Mouse (Mus musculus): Measurements from ENCODE around the gene Spaca4. TPM values are rescaled to one million over a fixed set of nuclear protein-coding genes. Genes with fewer than 3 reads are reported as not detected.
A peak's percentile ranks its signal among the peaks of the same experiment; 100 is the strongest.

Spaca4 gene
- polyA plus RNA-seq, 1 experiment from 2014 or later = not detected

GRCm38 (mm10) chr7:45715090-45715708 is 10.4 kb downstream of the Spaca4 start, which contains the start of gene Rpl18:
Rpl18 (plus strand) TSS chr7:45715457.
- Histone ChIP-seq H3K4me2 (ENCODE audit: low read depth, low read length) (peak within 1 kb of the TSS; percentile 85), H3K9ac (replicated peaks; ENCODE audit: low read length) (peak within 1 kb of the TSS; percentile 65), H3K9me3 (replicated peaks; ENCODE audit: control insufficient read depth, low read length) (no peaks in the 10 kb centered on the region), H3K36me3 (replicated peaks; ENCODE audit: control insufficient read depth, insufficient read depth, low read depth, low read length) (peaks cover 17% of the 10 kb centered on the region), H3K4me1 (ENCODE audit: control insufficient read depth, insufficient read depth, low read length) (peaks cover 10% of the 10 kb centered on the region), H3K4me3 (ENCODE audit: low read depth, low read length) (peak within 1 kb of the TSS; percentile 67), H3K27ac (replicated peaks; ENCODE audit: low read depth, low read length) (no peak within 1 kb of the TSS), H3K27me3 (ENCODE audit: control insufficient read depth, insufficient read depth, low read length) (no peaks in the 10 kb centered on the region)
- 8% methylated on average over 34 of the region's 34 CpGs for WGBS
- ATAC-seq (replicated peaks; ENCODE audit: insufficient number of reproducible peaks, low FRiP score, low TSS enrichment, low read depth) = peak; percentile 86
- peak; percentile 98 for DNase-seq (ENCODE audit: low spot score)

- ATAC-seq (replicated peaks; ENCODE audit: insufficient number of reproducible peaks, low FRiP score, low TSS enrichment, low read depth) = no peak; the same call in none of the 2 replicates
- Histone ChIP-seq H3K4me1 (ENCODE audit: control insufficient read depth, insufficient read depth, low read length) (peaks cover 10% of the 10 kb centered on the region), H3K27me3 (ENCODE audit: control insufficient read depth, insufficient read depth, low read length) (no peaks in the 10 kb centered on the region), H3K36me3 (replicated peaks; ENCODE audit: control insufficient read depth, insufficient read depth, low read depth, low read length) (peaks cover 13% of the 10 kb centered on the region), H3K9me3 (replicated peaks; ENCODE audit: control insufficient read depth, low read length) (no peaks in the 10 kb centered on the region), H3K4me2 (ENCODE audit: low read depth, low read length) (peak overlapping the region; percentile 85), H3K4me3 (ENCODE audit: low read depth, low read length) (peak overlapping the region; percentile 67), H3K27ac (replicated peaks; ENCODE audit: low read depth, low read length) (no peak overlapping the region), H3K9ac (replicated peaks; ENCODE audit: low read length) (peak overlapping the region; percentile 65)
- WGBS = 8% methylated on average over 14 of the region's 14 CpGs
- DNase-seq (ENCODE audit: low spot score) = no peak
Measured at GRCm38 (mm10) chr7:45714630-45715089, 11.0 kb downstream of the Spaca4 start.

GRCm38 (mm10) chr7:45713881-45714520 is 11.6 kb downstream of the Spaca4 start:
- 89% methylated on average over 6 of the region's 6 CpGs for WGBS
- Histone ChIP-seq H3K9ac (replicated peaks; ENCODE audit: low read length) (peak overlapping the region; percentile 28), H3K36me3 (replicated peaks; ENCODE audit: control insufficient read depth, insufficient read depth, low read depth, low read length) (peaks cover 11% of the 10 kb centered on the region), H3K4me3 (ENCODE audit: low read depth, low read length) (peak overlapping the region; percentile 67; the same call in 1 of the 2 replicates), H3K4me2 (ENCODE audit: low read depth, low read length) (peak overlapping the region; percentile 85; the same call in 1 of the 2 replicates), H3K27me3 (ENCODE audit: control insufficient read depth, insufficient read depth, low read length) (no peaks in the 10 kb centered on the region), H3K4me1 (ENCODE audit: control insufficient read depth, insufficient read depth, low read length) (peaks cover 10% of the 10 kb centered on the region), H3K9me3 (replicated peaks; ENCODE audit: control insufficient read depth, low read length) (no peaks in the 10 kb centered on the region), H3K27ac (replicated peaks; ENCODE audit: low read depth, low read length) (no peak overlapping the region)
- ATAC-seq (replicated peaks; ENCODE audit: insufficient number of reproducible peaks, low FRiP score, low TSS enrichment, low read depth) (no peak), DNase-seq (ENCODE audit: low spot score) (no peak)

- DNase-seq (ENCODE audit: low spot score) = no peak
- H3K9ac ChIP-seq (replicated peaks; ENCODE audit: low read length) = no peak overlapping the region
- WGBS = 87% methylated on average over 16 of the region's 16 CpGs
- no peak overlapping the region for H3K4me2 ChIP-seq (ENCODE audit: low read depth, low read length)
- no peaks in the 10 kb centered on the region for H3K27me3 ChIP-seq (ENCODE audit: control insufficient read depth, insufficient read depth, low read length)
- H3K4me3 ChIP-seq (ENCODE audit: low read depth, low read length) = no peak overlapping the region
- H3K4me1 ChIP-seq (ENCODE audit: control insufficient read depth, insufficient read depth, low read length) = peaks cover 15% of the 10 kb centered on the region
- no peak overlapping the region for H3K27ac ChIP-seq (replicated peaks; ENCODE audit: low read depth, low read length)
- no peak for ATAC-seq (replicated peaks; ENCODE audit: insufficient number of reproducible peaks, low FRiP score, low TSS enrichment, low read depth)
- no peaks in the 10 kb centered on the region for H3K9me3 ChIP-seq (replicated peaks; ENCODE audit: control insufficient read depth, low read length)
- H3K36me3 ChIP-seq (replicated peaks; ENCODE audit: control insufficient read depth, insufficient read depth, low read depth, low read length) = peaks cover 11% of the 10 kb centered on the region
Measured at GRCm38 (mm10) chr7:45713396-45713795, 12.2 kb downstream of the Spaca4 start.

- Histone ChIP-seq H3K4me3 (ENCODE audit: low read depth, low read length) (no peak overlapping the region), H3K4me1 (ENCODE audit: control insufficient read depth, insufficient read depth, low read length) (peaks cover 19% of the 10 kb centered on the region), H3K27ac (replicated peaks; ENCODE audit: low read depth, low read length) (no peak overlapping the region), H3K9ac (replicated peaks; ENCODE audit: low read length) (no peak overlapping the region), H3K27me3 (ENCODE audit: control insufficient read depth, insufficient read depth, low read length) (no peaks in the 10 kb centered on the region), H3K9me3 (replicated peaks; ENCODE audit: control insufficient read depth, low read length) (no peaks in the 10 kb centered on the region), H3K4me2 (ENCODE audit: low read depth, low read length) (0 out of 2 replicates have a peak overlapping the region, but pooled peaks have one; percentile 4), H3K36me3 (replicated peaks; ENCODE audit: control insufficient read depth, insufficient read depth, low read depth, low read length) (peaks cover 11% of the 10 kb centered on the region)
- DNase-seq (ENCODE audit: low spot score) (no peak), ATAC-seq (replicated peaks; ENCODE audit: insufficient number of reproducible peaks, low FRiP score, low TSS enrichment, low read depth) (no peak)
- whole genome bisulfite sequencing = 88% methylated on average over 21 of the region's 21 CpGs
Measured at GRCm38 (mm10) chr7:45712022-45712757, 13.4 kb downstream of the Spaca4 start.

GRCm38 (mm10) chr7:45711316-45712021 is 14.1 kb downstream of the Spaca4 start:
- ATAC-seq (replicated peaks; ENCODE audit: insufficient number of reproducible peaks, low FRiP score, low TSS enrichment, low read depth) (no peak), DNase-seq (ENCODE audit: low spot score) (no peak)
- H3K4me3 ChIP-seq (ENCODE audit: low read depth, low read length) = no peak overlapping the region
- H3K9ac ChIP-seq (replicated peaks; ENCODE audit: low read length) = no peak overlapping the region
- no peak overlapping the region for H3K4me2 ChIP-seq (ENCODE audit: low read depth, low read length)
- peaks cover 11% of the 10 kb centered on the region for H3K36me3 ChIP-seq (replicated peaks; ENCODE audit: control insufficient read depth, insufficient read depth, low read depth, low read length)
- H3K27me3 ChIP-seq (ENCODE audit: control insufficient read depth, insufficient read depth, low read length) = no peaks in the 10 kb centered on the region
- no peaks in the 10 kb centered on the region for H3K9me3 ChIP-seq (replicated peaks; ENCODE audit: control insufficient read depth, low read length)
- 93% methylated on average over 24 of the region's 24 CpGs for WGBS
- peaks cover 17% of the 10 kb centered on the region for H3K4me1 ChIP-seq (ENCODE audit: control insufficient read depth, insufficient read depth, low read length)
- H3K27ac ChIP-seq (replicated peaks; ENCODE audit: low read depth, low read length) = no peak overlapping the region

GRCm38 (mm10) chr7:45710477-45711191 is 15.0 kb downstream of the Spaca4 start:
- 90% methylated on average over 20 of the region's 20 CpGs for WGBS
- H3K9ac ChIP-seq (replicated peaks; ENCODE audit: low read length) = no peak overlapping the region
- no peaks in the 10 kb centered on the region for H3K27me3 ChIP-seq (ENCODE audit: control insufficient read depth, insufficient read depth, low read length)
- H3K4me3 ChIP-seq (ENCODE audit: low read depth, low read length) = no peak overlapping the region
- ATAC-seq (replicated peaks; ENCODE audit: insufficient number of reproducible peaks, low FRiP score, low TSS enrichment, low read depth) = no peak
- H3K9me3 ChIP-seq (replicated peaks; ENCODE audit: control insufficient read depth, low read length) = no peaks in the 10 kb centered on the region
- no peak for DNase-seq (ENCODE audit: low spot score)
- no peak overlapping the region for H3K4me2 ChIP-seq (ENCODE audit: low read depth, low read length)
- peaks cover 11% of the 10 kb centered on the region for H3K36me3 ChIP-seq (replicated peaks; ENCODE audit: control insufficient read depth, insufficient read depth, low read depth, low read length)
- H3K27ac ChIP-seq (replicated peaks; ENCODE audit: low read depth, low read length) = no peak overlapping the region
- H3K4me1 ChIP-seq (ENCODE audit: control insufficient read depth, insufficient read depth, low read length) = peaks cover 15% of the 10 kb centered on the region
